In the genomic region with DNA sequence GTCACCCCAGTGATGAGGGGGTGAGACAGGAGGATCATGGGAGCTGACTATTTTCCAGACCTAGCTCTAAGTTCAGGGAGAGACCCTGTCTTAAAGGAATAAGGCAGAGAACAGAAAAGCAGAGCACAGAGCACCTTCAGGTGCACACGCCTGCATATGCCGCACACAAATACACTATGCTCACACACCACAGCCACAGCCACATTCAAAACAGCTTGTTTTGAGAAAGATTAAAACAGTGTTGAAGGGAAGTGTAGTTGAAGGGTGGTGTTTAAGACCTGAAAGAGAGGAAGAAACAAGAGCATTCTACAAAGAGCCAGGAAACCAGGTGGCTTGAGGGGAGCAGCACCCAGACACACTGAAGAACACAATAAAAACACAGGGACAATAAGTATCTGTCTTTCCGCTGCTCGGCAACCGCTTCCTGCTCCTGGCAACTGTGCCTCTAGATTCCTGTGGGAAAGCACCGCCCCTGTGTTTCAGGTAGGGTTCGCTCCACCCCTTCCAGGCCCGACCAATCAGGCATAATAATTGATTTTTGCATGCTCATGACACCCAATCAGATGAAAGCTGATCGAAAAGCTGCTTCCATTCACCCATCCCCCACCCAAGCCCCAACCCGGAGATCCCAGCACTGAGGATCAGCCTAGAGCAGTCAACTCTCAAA, we compare ENCODE assay signal across 9 mouse cellular contexts. TPM values are rescaled to one million over a fixed set of nuclear protein-coding genes. Genes with fewer than 3 reads are reported as not detected.
A peak's percentile ranks its signal among the peaks of the same experiment; 100 is the strongest.
DNase-seq lines count a peak whose midpoint lies in the region; ATAC-seq lines count a peak whose summit lies in the region.
"Had no signal": no experiment of that assay in that cellular context is flagged by ENCODE, and none has a peak within 500 bp of the region (broad histone marks: within the 10 kb centered on the region; RNA-seq: fewer than 3 reads in every experiment).

No protein-coding gene starts in this region.

- whole genome bisulfite sequencing in forebrain, embryonic 12.5 days = 16% methylated on average over 10 of the region's 10 CpGs
- 30% methylated on average over 10 of the region's 10 CpGs for WGBS in kidney, embryonic 16.5 days
- WGBS in liver, embryonic 13.5 days (ENCODE audit: insufficient replicate concordance) = 24% methylated on average over 10 of the region's 10 CpGs
- 15% methylated on average over 10 of the region's 10 CpGs for WGBS in neural tube, embryonic 12.5 days

- ATAC-seq in activated CD4-positive, CD25-positive, alpha-beta regulatory T cell, adult 4 months = peak; percentile 79
- peak; percentile 73 for ATAC-seq in forebrain, embryonic 12.5 days (ENCODE audit: low FRiP score)
- peak; percentile 67; the same call in 1 of the 2 replicates for ATAC-seq in kidney, embryonic 16.5 days (ENCODE audit: low FRiP score, low TSS enrichment)
- peak; percentile 60 for ATAC-seq in liver, embryonic 13.5 days (ENCODE audit: low read depth)
- peak; percentile 77 for ATAC-seq in neural tube, embryonic 12.5 days (ENCODE audit: low FRiP score, low read depth)

- peak overlapping the region; percentile 46 for H3K27ac ChIP-seq in forebrain, embryonic 12.5 days
- peak overlapping the region; percentile 34; the same call in 1 of the 2 replicates for H3K27ac ChIP-seq in kidney, embryonic 16.5 days (ENCODE audit: low read length)
- no peak overlapping the region for H3K27ac ChIP-seq in liver, embryonic 13.5 days
- H3K27ac ChIP-seq in neural tube, embryonic 12.5 days = no peak overlapping the region

- peaks cover 12% of the 10 kb centered on the region for H3K4me1 ChIP-seq in forebrain, embryonic 12.5 days
- H3K4me1 ChIP-seq in kidney, embryonic 16.5 days (ENCODE audit: insufficient read depth, low read length) = peaks cover 18% of the 10 kb centered on the region
- peaks cover 8% of the 10 kb centered on the region for H3K4me1 ChIP-seq in liver, embryonic 13.5 days (replicated peaks)
- H3K4me1 ChIP-seq in neural tube, embryonic 12.5 days = 0 out of 2 replicates have a peak, but pooled peaks cover 5% of the 10 kb centered on the region

- DNase-seq in adrenal gland, adult 2 months = peak; percentile 29
- DNase-seq in adrenal gland, postnatal 25 days = no peak
- DNase-seq in liver, embryonic 13.5 days = peak; percentile 4
- DNase-seq in spleen, postnatal 14 days (ENCODE audit: low spot score in 2 of 2) = no peak

- no peaks in the 10 kb centered on the region for H3K27me3 ChIP-seq in forebrain, embryonic 12.5 days
- no peaks in the 10 kb centered on the region for H3K27me3 ChIP-seq in kidney, embryonic 16.5 days (ENCODE audit: insufficient read depth, low read length)
- H3K27me3 ChIP-seq in liver, embryonic 13.5 days = 0 out of 2 replicates have a peak, but pooled peaks cover 2% of the 10 kb centered on the region
- H3K27me3 ChIP-seq in neural tube, embryonic 12.5 days (replicated peaks) = no peaks in the 10 kb centered on the region

- no peaks in the 10 kb centered on the region for H3K36me3 ChIP-seq in forebrain, embryonic 12.5 days (replicated peaks)
- no peaks in the 10 kb centered on the region for H3K36me3 ChIP-seq in kidney, embryonic 16.5 days (ENCODE audit: insufficient read depth, low read length)
- no peaks in the 10 kb centered on the region for H3K36me3 ChIP-seq in liver, embryonic 13.5 days
- no peaks in the 10 kb centered on the region for H3K36me3 ChIP-seq in neural tube, embryonic 12.5 days

- no peak overlapping the region for H3K4me3 ChIP-seq in forebrain, embryonic 12.5 days (replicated peaks)
- H3K4me3 ChIP-seq in kidney, embryonic 16.5 days (ENCODE audit: low read length) = peak overlapping the region; percentile 20
- H3K4me3 ChIP-seq in liver, embryonic 13.5 days (replicated peaks) = no peak overlapping the region
- no peak overlapping the region for H3K4me3 ChIP-seq in neural tube, embryonic 12.5 days
- H3K4me3 ChIP-seq: erythroblast, embryonic 14.5 days had no signal

- H3K9me3 ChIP-seq in forebrain, embryonic 12.5 days = no peaks in the 10 kb centered on the region
- H3K9me3 ChIP-seq in kidney, embryonic 16.5 days (ENCODE audit: low read length) = no peaks in the 10 kb centered on the region
- H3K9me3 ChIP-seq in liver, embryonic 13.5 days (replicated peaks) = no peaks in the 10 kb centered on the region
- H3K9me3 ChIP-seq in neural tube, embryonic 12.5 days = no peaks in the 10 kb centered on the region

- H3K9ac ChIP-seq in forebrain, embryonic 12.5 days = no peak overlapping the region
- 0 out of 2 replicates have a peak overlapping the region, but pooled peaks have one; percentile 35 for H3K9ac ChIP-seq in kidney, embryonic 16.5 days (replicated peaks; ENCODE audit: low read length)
- H3K9ac ChIP-seq in liver, embryonic 13.5 days = no peak overlapping the region
- H3K9ac ChIP-seq in neural tube, embryonic 12.5 days = no peak overlapping the region

- peak overlapping the region; percentile 42 for H3K4me2 ChIP-seq in forebrain, embryonic 12.5 days
- H3K4me2 ChIP-seq in kidney, embryonic 16.5 days (replicated peaks; ENCODE audit: low read depth, low read length) = peak overlapping the region; percentile 39
- H3K4me2 ChIP-seq in liver, embryonic 13.5 days = peak overlapping the region; percentile 13; the same call in 1 of the 2 replicates
- peak overlapping the region; percentile 43 for H3K4me2 ChIP-seq in neural tube, embryonic 12.5 days (replicated peaks)

RNA-seq across cellular contexts. Expression of gene Actn1, which starts 13.0 kb away (rescaled TPM):
- 10 to 100 TPM; 31.0 to 49.3 TPM for total RNA-seq in adrenal gland, adult 2 months (2021)
- 11.6 and 13.9 TPM in 2 replicates for polyA plus RNA-seq in adrenal gland, adult 2 months (2012; rRNA removed)
- total RNA-seq in adrenal gland, postnatal 25 days (2021) = 35.0 and 37.3 TPM in 2 replicates
- 10 to 100 TPM; 31.8 to 34.3 TPM for polyA plus RNA-seq in activated CD4-positive, CD25-positive, alpha-beta regulatory T cell, adult 4 months (2017; shearing (Covaris generic))
- polyA plus RNA-seq in forebrain, embryonic 12.5 days (2016; fragmentation: Nextera tagmentation; extraction: Ambion mirVana) = 18.5 and 21.9 TPM in 2 replicates
- 44.8 and 49.2 TPM in 2 replicates for polyA plus RNA-seq in kidney, embryonic 16.5 days (2015; fragmentation: Nextera tagmentation; extraction: Ambion mirVana)
- 7.3 and 8.6 TPM in 2 replicates for polyA plus RNA-seq in liver, embryonic 13.5 days (2015; fragmentation: Nextera tagmentation; extraction: Ambion mirVana)
- 15.8 and 16.7 TPM in 2 replicates for polyA plus RNA-seq in neural tube, embryonic 12.5 days (2016; fragmentation: Nextera tagmentation; extraction: Ambion mirVana)

Comparison
In these comparisons a context has a peak if more than half of its experiments do, and no peak if none do; other contexts are left out.
1. DNase-seq: peak in adrenal gland, adult 2 months (single experiment) and liver, embryonic 13.5 days (single experiment); none in adrenal gland, postnatal 25 days (single experiment) and spleen, postnatal 14 days (0 of 2).
2. H3K27ac ChIP-seq: peak in forebrain, embryonic 12.5 days (single experiment) and kidney, embryonic 16.5 days (single experiment); none in liver, embryonic 13.5 days (single experiment) and neural tube, embryonic 12.5 days (single experiment).
3. Peak in every context shown above with its lines, with median percentiles within 50 percentile points of each other: ATAC-seq and H3K4me2 ChIP-seq.